Comparison of ENCODE assay signal across 10 mouse cellular contexts in genomic region chr8:106674894-106675293, GRCm38 (mm10). TPM values are rescaled to one million over a fixed set of nuclear protein-coding genes. Genes with fewer than 3 reads are reported as not detected.
A peak's percentile ranks its signal among the peaks of the same experiment; 100 is the strongest.
DNase-seq lines count a peak whose midpoint lies in the region; ATAC-seq and TF ChIP-seq lines count a peak whose summit lies in the region.
"Had no signal": no experiment of that assay in that cellular context is flagged by ENCODE, and none has a peak within 500 bp of the region (broad histone marks: within the 10 kb centered on the region; RNA-seq: fewer than 3 reads in every experiment).

No protein-coding gene starts in this region.

- no peak for ATAC-seq in intestine, postnatal 0 days
- no peak for ATAC-seq in intestine, embryonic 15.5 days
- 0 out of 2 replicates have a peak, but pooled peaks have one; percentile 35 for ATAC-seq in stomach, postnatal 0 days (ENCODE audit: low FRiP score, low TSS enrichment)

- DNase-seq in thymus, postnatal 4 days, result peak; percentile 22
- no peak for DNase-seq in thymus, postnatal 36 days
- peak; percentile 33 for DNase-seq in c-Kit-positive CD71-positive TER-119-positive erythroid progenitor cells, embryonic 14.5 days (ENCODE audit: low spot score)
- DNase-seq in stomach, postnatal 0 days (ENCODE audit: low spot score), result no peak
- no peak for DNase-seq in testis, postnatal 10 days (ENCODE audit: low spot score)
- no peak for DNase-seq in urinary bladder, adult 18-20 months (ENCODE audit: low spot score in 2 of 2)

- peak; percentile 60 for TF ChIP-seq CTCF in intestine, postnatal 0 days (IDR thresholded peaks at IDR 0.05; ENCODE audit: low read depth)
- peak; percentile 58 for TF ChIP-seq CTCF in stomach, postnatal 0 days (IDR thresholded peaks at IDR 0.05; ENCODE audit: low read depth)

- no peaks in the 10 kb centered on the region for H3K27me3 ChIP-seq in intestine, postnatal 0 days (replicated peaks; ENCODE audit: control insufficient read depth, insufficient read depth, low read length)
- H3K27me3 ChIP-seq in intestine, embryonic 15.5 days (replicated peaks), result no peaks in the 10 kb centered on the region
- no peaks in the 10 kb centered on the region for H3K27me3 ChIP-seq in stomach, postnatal 0 days (ENCODE audit: control insufficient read depth, insufficient read depth, low read length)
- H3K27me3 ChIP-seq: heart, embryonic 15.5 days; limb, embryonic 12.5 days had no signal

- no peak overlapping the region for H3K4me2 ChIP-seq in intestine, postnatal 0 days (replicated peaks; ENCODE audit: low read depth)
- no peak overlapping the region for H3K4me2 ChIP-seq in intestine, embryonic 15.5 days (replicated peaks)
- no peak overlapping the region for H3K4me2 ChIP-seq in stomach, postnatal 0 days (replicated peaks; ENCODE audit: low read depth)
- H3K4me2 ChIP-seq: heart, embryonic 15.5 days; limb, embryonic 12.5 days had no signal

- WGBS in intestine, postnatal 0 days, result 76% methylated on average over 8 of the region's 8 CpGs
- 83% methylated on average over 8 of the region's 8 CpGs for WGBS in intestine, embryonic 15.5 days
- WGBS in stomach, postnatal 0 days, result 76% methylated on average over 8 of the region's 8 CpGs

- H3K9me3 ChIP-seq in intestine, postnatal 0 days (ENCODE audit: control insufficient read depth), result no peaks in the 10 kb centered on the region
- no peaks in the 10 kb centered on the region for H3K9me3 ChIP-seq in intestine, embryonic 15.5 days
- no peaks in the 10 kb centered on the region for H3K9me3 ChIP-seq in stomach, postnatal 0 days (ENCODE audit: control insufficient read depth, low read length)
- H3K9me3 ChIP-seq: heart, embryonic 15.5 days; limb, embryonic 12.5 days had no signal

- TF ChIP-seq EP300 in stomach, postnatal 0 days (optimal IDR thresholded peaks at IDR 0.05), result no peak

- no peak overlapping the region for H3K27ac ChIP-seq in intestine, postnatal 0 days (ENCODE audit: low read depth, low read length)
- no peak overlapping the region for H3K27ac ChIP-seq in intestine, embryonic 15.5 days
- no peak overlapping the region for H3K27ac ChIP-seq in stomach, postnatal 0 days (replicated peaks)
- H3K27ac ChIP-seq: heart, embryonic 15.5 days; limb, embryonic 12.5 days had no signal

- H3K4me1 ChIP-seq in intestine, postnatal 0 days (replicated peaks; ENCODE audit: control insufficient read depth, insufficient read depth, low read length), result no peaks in the 10 kb centered on the region
- no peaks in the 10 kb centered on the region for H3K4me1 ChIP-seq in intestine, embryonic 15.5 days (replicated peaks)
- H3K4me1 ChIP-seq in stomach, postnatal 0 days (replicated peaks; ENCODE audit: control insufficient read depth, insufficient read depth), result no peaks in the 10 kb centered on the region
- H3K4me1 ChIP-seq: heart, embryonic 15.5 days had no signal

- H3K9ac ChIP-seq in intestine, postnatal 0 days (ENCODE audit: low read depth, low read length), result no peak overlapping the region
- no peak overlapping the region for H3K9ac ChIP-seq in intestine, embryonic 15.5 days
- no peak overlapping the region for H3K9ac ChIP-seq in stomach, postnatal 0 days (ENCODE audit: low read length)
- H3K9ac ChIP-seq: heart, embryonic 15.5 days; limb, embryonic 12.5 days had no signal

- H3K36me3 ChIP-seq in intestine, postnatal 0 days (ENCODE audit: control insufficient read depth, insufficient read depth), result peaks cover 15% of the 10 kb centered on the region
- no peaks in the 10 kb centered on the region for H3K36me3 ChIP-seq in intestine, embryonic 15.5 days
- H3K36me3 ChIP-seq in stomach, postnatal 0 days (ENCODE audit: control insufficient read depth, insufficient read depth, low read length), result no peaks in the 10 kb centered on the region
- H3K36me3 ChIP-seq: heart, embryonic 15.5 days; limb, embryonic 12.5 days had no signal

- no peak overlapping the region for H3K4me3 ChIP-seq in intestine, postnatal 0 days (ENCODE audit: low read depth, low read length)
- H3K4me3 ChIP-seq in intestine, embryonic 15.5 days (replicated peaks), result no peak overlapping the region
- no peak overlapping the region for H3K4me3 ChIP-seq in stomach, postnatal 0 days (ENCODE audit: low read depth, low read length)
- H3K4me3 ChIP-seq: heart, embryonic 15.5 days; limb, embryonic 12.5 days had no signal

RNA-seq across cellular contexts. Expression of gene Tango6, which starts 8.0 kb away (rescaled TPM):
- 1.7 and 1.9 TPM in 2 replicates for polyA plus RNA-seq in intestine, postnatal 0 days (2015; fragmentation: Nextera tagmentation; extraction: Ambion mirVana)
- polyA plus RNA-seq in intestine, embryonic 15.5 days (2015; fragmentation: Nextera tagmentation; extraction: Ambion mirVana), result 8.3 and 9.1 TPM in 2 replicates
- polyA plus RNA-seq in stomach, postnatal 0 days (2015; fragmentation: Nextera tagmentation; extraction: Ambion mirVana), result 3.0 and 3.1 TPM in 2 replicates

Comparison
In these comparisons a context has a peak if more than half of its experiments do, and no peak if none do; other contexts are left out.
1. DNase-seq: peak in thymus, postnatal 4 days (single experiment) and c-Kit-positive CD71-positive TER-119-positive erythroid progenitor cells, embryonic 14.5 days (single experiment); none in thymus, postnatal 36 days (0 of 2), stomach, postnatal 0 days (single experiment), testis, postnatal 10 days (single experiment) and urinary bladder, adult 18-20 months (0 of 2).